Mouse (Mus musculus) left cerebral cortex, adult 18-20 months (tissue): ENCODE data around the gene Amh. TPM values are rescaled to one million over a fixed set of nuclear protein-coding genes. Genes with fewer than 3 reads are reported as not detected.
A peak's percentile ranks its signal among the peaks of the same experiment; 100 is the strongest.
"Not testable (repeated sequence)": the region's sequence is repeated elsewhere in the genome, so short reads cannot be mapped to it uniquely, and the experiment has no call there.

Experiments used
- DNase-seq, 2 experiments: peaks; one replicate each; pipeline ENCODE4 v3.0.0; 2021 to 2022; ENCODE audit warnings: low spot score in 2 of 2, mixed read lengths in 1 of 2
- total RNA-seq, 2 experiments: library from RNA; stranded (reverse); gene quantifications; 2 replicates each; pipeline ENCODE4 v1.2.3; 2021

Gene Amh
- total RNA-seq, 2 experiments from 2014 or later = 2.4 to 2.9 TPM

DNA sequence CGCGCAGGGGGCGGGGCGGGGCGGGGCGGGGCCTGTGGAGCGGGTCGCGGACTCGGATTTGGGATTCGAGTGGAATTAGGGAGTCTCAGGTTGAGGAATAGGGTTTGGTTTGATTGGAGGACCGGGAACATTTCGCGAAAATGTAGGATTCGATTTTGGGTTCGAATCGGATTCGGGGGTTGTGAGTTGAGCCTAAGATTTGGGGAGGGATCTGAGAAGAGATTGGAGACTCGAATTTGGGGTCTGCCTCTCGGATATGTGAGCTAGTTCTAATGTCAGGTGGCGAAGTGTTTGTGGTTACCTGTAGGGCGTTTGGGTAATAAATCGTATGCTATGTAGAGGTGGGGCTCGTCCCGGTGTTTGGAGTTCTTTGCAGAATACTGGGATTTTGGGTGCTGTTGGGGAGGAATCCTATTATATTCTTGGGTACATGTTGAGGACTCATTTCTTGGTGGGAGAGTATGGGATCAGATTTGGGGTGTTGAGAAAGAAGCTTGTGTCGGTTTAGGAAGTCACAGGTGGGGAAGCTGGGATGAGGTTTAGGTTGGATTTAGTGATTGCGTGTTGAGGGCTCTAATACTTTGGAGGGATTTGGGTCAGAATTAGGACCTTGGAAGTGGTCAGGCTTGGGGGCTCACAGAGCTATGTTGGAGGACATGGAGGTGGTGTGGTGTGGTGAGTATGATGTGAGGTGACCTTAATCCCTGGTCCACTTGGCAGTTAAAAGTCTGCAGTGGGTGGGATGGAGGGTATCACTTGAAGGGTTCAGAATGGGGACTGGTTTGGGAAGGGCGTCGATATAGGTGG, 22.2 kb downstream of the Amh start:
- no peak for DNase-seq

DNA sequence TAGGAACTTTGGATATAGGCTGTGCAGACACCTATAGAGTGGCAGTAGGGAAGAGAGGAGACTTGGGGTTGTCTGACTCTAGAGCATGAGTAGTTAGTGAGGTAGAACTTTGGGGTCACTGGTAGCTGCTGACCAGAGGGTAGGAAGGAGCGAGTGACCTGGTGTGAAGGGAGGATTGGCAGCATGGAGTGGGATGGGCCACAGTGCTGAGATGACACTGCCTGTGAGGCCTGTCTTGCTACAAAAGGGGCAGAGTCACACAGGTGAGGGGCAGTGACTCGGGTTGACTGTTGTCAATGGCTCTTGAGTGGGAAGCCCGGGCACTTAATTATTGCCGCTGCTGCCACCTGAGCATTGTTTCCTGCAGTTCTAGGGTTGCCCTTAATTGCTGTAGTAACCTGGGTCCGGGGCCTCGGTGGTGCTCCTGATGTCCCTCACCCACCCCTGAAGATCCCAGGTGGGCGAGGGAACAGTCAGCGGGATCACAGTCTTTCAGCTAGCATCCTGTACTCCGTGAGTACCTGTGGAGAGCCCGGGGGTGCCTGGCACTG, 22.9 kb downstream of the Amh start:
- DNase-seq = no peak

DNA sequence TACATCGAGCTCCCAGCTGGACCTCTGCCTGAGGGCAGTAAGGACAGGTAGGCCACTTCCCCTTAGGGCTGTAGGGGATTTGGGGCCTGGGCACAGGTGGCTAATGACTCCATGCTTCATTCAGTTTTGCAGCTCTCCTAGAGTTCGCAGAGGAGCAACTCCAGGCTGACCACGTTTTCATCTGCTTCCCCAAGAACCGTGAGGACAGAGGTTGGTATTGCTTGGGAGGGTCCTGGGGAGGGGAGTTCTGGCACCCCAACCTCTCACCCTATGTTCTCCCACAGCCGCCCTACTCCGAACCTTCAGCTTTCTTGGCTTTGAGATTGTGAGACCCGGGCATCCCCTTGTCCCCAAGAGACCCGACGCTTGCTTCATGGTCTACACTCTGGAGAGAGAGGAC, 23.5 kb downstream of the Amh start:
- not testable (repeated sequence) for DNase-seq

DNA sequence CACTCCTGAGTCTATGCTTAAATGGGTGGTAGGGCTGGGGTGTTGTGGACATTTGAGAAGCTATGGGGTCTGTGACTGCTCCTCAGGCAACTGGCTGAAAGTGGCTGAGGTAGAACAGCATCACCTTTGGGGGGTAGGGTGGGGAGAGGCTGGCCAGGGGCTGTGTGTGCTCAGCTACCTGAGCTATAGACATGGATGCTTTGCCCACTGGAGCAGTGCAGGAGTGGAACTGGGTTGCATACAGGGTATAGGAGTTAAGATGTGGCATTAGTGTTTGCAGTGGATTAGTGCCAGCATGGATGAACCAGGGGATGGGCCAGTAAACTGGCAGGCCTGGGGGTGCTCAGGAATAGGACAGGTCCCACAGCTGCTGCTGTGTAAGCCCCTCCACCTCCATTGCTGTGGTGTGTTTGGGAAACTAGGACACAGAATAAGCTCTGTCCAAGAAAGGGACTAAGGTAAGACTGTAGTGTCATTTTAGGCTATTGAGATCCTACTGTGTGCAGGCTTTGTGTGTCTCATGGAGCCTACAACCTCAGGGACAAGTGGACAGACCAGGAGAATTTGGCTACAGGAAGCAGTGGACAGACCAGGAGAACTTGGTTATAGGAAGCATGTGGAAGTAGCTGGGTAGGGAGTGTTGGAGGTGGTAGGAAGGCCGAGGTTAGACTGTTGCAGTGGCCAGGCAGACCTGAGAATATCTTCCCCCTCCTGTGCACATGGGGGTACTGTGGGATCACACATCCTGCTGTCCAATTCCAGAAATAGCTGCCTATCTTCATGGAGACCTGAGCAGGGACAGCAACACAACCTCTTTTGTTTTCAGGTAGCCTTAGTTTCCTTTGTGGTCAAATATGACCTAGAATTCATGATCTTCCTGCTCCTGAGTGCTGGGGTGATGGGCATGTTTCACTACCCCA, 24.6 kb downstream of the Amh start:
- DNase-seq = no peak

DNA sequence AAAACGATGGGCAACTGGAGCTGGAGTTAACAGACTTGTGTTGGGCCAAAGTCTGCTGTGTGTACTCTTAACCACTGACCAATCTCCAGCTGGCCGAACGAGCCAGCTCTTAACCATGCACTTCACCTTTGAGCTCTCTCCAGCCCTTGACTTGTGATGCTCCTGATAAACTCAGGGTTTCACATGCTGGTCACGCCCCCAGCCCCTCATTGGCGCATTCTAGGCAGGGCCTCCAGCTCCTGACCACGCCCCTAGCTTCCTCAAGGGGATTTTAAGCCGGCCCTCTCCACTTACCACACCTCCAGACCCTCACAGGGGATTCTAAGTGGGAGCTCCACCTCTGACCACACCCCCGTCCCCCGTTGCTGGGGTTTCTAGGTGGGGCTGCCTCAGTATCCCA, 26.1 kb downstream of the Amh start:
- DNase-seq = no peak

DNA sequence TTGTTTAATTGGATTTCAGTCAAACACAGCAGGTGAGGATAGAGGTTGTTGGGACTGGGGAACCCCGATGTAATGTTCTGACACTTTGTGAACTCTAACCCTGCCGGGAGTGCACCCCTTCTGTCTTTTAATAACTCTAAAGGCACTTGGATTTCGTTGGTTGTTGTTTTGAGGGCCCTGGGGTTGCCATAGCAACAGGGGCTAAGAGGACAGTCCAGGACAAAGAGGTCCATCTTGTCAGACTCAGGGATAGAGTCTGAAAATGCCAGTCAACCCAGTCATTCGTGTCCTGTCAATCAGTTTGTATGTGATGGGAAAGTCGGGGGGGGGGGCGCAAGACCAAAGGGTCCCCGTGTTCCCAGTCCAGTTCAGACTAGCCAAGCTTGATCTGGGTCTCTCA, 27.8 kb downstream of the Amh start:
- no peak for DNase-seq

DNA sequence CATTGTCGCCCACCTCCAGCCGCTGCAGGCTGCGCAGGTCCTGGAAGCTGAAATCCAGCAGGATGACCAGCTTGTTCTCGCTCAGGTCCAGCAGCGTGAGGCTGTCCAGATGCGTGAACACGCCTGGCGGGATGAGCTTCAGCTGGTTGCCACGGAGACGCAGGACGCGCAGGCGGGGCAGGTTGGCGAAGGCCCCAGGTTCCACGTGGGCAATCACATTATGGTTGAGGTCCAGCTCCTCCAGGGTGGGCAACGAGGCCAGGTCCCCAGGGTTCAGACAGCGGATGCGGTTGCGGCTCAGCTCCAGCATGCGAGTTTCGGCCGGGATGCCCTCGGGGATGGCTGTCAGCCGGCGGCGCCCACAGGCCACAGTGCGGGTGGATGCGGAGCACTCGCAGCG, 30.6 kb downstream of the Amh start:
- DNase-seq = no peak

DNA sequence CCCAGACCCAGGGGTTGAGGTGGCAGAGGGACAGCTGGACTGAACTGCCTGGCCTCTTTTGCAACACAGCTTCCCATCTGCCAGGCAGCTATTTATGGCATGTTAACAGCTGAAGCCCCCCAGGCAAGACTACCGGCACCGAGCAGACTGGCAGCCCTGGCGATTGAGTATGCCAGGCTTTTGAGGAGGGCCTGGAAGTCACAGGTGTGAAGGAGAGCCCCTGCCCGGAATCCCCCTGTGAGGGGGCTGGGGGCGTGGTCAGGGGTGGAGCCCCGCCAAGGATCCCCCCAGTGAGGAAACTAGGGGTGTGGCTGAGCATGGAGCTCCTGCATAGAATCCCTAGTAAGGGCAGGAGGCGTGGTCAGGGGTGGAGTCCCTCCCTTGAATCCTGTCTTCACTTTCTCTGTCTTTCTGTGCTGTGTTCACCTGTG, 31.9 kb downstream of the Amh start:
- no peak for DNase-seq

DNA sequence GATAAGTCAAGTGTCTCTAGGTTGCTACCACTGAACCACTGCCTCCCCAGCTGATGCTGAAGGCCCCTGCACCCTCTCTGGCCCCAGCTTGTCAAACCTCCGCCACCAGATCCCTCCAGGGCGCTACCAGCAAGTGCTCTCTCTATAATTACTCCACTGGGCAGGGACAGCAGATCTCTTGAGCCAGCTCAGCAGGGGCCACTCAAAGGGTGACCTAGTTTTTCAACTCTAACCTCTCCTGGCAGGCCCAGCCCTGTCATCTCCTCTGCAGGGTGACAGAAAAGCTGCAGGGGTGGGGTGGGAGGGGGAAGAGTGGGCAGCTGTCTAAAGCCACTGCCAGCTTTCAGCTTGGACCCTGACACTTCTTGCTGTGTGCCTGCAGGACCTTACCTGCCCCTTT, 32.8 kb downstream of the Amh start:
- DNase-seq = no peak

DNA sequence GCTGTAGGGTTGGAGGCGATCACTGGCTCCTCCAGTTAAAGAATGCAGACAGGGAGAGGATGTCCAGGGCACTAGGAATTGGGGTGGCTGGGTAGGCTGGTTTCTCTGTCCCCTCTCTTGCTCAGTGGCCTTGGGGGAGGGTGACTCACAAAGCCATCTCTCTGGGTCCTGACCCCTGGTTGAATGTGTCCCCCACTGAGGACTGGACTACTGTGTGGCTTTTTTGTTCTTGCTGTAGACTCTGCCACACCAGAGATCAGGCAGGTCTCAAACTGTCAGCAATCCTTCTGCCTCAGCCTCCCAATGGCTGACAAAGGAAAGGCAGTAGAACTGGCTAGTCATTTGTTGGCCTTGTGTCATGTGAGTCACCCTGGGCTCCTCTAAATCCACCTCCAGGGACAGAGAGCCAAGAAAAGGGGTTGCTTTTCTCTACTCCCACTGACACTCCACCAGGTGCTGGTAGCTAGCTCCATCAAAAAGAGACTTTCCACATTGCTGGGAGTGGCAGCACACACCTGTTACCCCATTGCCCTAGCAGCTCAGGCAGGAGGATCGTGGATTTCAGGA, 33.4 kb downstream of the Amh start:
- DNase-seq = no peak

DNA sequence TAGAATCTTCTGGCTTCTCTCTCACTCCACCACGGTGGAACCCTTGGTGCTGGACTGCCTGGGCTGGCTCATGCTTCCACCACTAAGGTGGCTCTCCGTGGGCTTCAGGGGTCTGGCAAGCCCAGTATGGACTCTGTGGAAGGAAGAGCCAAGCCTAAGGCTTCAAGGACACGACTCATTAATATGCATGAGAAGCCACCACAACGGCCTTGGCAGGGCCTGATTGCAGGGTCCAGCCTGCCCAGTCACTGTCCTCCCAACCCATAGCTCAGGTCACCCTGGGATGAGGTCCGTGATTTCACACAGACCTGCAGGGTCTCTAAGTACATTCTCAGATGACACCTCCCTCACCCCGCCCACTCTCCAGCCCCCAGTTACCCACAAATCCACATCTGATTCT, 34.8 kb downstream of the Amh start:
- DNase-seq = no peak

DNA sequence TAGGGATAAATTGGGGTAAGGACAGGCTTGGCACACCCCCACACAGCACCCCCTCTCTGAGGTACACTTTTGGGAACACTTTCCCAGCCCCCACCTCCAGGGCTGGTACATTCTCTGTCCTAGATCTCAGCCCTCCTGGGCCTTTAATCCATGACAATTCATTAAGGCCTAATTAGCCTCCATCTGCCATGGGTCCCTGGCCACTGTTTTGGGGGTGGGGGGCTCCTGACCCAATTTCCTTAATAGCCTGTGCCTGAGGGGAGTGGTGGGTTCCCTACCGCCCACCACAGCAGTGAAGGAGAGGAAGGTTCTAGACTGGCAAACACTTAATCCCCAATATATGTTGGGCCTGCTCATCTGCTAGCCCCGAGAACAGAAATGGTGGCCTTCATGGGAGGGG, 36.6 kb downstream of the Amh start:
- DNase-seq = no peak

DNA sequence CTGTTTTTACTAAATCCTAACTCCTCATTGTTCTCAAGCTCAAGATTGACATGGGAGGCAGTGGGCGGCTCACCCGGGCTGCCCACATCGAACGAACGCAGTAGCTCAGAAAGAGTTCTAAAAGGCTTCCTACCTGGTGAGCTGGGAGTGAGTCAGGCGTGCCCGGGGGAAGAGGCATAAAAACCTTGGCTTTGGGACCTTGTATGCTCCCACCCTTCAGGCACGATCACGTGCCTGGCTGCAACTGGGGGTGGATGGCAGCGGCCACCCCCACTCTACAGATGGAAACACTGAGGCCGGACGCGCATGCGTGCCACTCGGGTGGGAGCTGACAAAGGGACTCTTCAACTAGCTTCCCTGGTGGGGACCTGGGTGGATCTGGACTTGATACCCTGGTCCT, 37.3 kb downstream of the Amh start:
- DNase-seq = peak; percentile 55 to 63

DNA sequence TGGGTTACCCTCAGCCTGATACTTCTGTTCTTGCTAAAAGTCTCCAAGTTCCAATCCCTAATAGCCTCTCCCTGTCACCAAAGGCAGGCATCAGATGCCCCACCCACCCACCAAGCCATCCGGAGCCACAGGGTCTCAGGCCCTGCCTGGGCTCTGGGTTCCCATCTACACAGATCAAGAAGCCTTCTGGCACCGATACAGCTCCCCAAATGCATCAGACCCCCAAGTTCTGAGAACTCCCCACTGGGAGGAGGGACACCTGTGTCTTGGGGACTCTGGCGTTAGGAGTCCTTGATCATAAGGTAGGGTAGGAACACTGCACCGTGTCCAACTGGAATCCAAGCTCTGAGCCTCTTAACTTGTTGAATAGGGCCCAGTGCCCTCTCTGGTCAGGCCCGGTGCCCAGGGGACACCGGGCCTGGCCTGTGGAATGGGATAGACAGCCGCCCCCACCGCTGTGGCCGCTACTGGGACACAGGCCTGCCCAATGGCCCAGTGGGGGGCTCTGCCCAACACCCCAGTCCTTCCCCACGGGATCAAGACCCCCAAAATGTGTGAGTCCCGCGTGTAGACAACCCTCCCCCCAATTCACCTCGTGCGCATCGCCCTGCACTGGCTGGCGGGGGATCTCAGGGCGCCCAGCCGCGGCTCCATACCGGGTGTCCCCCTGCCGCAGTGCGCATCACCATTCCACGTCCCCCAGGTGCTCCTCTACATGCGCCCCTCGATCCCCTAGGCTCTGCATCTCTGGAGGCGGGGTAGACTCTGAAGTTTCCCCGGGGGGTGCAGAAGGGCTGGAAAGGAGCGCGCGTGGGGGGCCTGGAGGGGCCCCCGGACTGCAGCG, 38.3 kb downstream of the Amh start:
- no peak for DNase-seq

DNA sequence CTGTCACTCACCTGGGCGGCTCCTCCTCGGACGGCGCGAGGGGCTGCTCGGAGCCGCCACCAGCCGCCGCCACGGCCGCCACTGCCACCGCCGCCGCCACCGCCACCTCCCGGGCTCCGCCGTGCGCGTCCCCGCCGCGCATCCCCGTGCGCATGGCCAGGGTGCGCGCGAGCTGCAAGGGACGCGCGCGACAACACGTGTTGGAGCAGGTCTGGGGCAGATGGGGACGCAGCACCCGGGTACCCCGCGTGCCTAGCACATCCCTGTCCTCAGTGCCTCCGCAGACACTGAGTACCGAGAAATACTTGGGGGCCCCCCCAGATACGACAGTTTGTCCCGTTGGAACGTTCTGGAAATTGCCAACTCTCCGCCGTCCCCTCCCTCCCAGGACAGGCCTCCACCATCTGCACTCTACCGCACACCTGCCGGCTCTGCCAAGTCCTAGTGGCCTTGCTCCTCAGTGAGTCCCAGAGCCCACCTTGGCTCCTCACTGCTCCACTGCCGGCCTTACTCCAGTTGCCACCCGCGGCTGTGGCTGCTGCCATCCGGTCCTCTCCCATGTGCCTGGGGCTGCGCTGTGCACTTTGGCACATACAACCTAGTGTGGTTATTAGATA, 39.0 kb downstream of the Amh start, which contains the start of gene Lingo3:
Gene Lingo3 (minus strand): TSS at position 109 of the 617 bp plus-strand sequence.
- peak; percentile 56 to 72 for DNase-seq

DNA sequence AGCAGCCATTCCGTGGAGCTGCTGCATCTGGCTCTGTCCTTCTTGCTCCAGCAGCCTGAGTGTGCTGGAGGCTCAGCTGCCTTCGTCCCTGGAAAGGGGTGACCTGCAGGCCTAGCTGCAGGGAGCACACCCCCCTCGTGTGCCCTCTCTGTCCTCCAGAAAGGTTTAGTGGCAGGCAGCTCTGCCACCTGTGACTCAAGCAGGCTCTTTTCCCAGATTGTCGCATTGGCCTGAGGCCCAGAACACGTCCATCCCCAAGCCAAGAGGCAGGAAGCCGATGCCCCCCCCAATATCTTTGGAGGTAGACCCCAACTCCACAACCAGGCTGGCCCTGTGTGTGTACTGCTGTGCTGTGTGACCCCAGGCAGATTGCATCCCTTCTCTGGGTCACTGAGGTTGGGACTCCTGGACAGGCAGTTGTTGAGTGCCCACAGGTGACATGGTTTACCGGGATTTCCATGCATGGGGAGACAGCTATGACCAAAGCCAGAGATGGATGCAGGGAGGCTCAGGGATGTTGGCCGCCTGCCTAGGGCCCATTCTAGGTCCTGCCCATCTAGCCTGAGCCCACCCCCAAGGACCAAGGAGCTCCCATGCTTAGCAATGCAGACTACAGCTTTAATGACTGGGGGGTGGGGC, 40.1 kb downstream of the Amh start:
- no peak for DNase-seq

DNA sequence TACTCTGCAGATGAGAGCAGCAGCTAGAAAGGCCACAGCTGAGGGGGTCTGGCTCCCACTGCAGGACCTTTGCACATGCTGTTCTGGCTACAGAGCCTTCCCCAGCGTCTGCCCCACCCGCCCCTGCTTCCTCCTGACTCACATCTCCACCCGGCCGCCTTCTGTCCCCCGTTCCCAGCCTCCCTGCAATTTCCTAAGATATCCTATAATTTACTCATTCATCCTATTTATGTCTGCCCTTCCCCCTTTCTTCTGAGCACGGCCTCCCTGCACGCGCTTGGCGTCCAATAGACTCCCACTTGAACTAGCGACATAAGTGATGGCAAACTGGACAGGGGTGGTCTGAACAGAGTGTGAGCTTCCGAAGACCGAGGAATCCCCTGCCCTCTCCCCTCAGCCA, 40.7 kb downstream of the Amh start:
- peak; percentile 56 to 75 for DNase-seq

DNA sequence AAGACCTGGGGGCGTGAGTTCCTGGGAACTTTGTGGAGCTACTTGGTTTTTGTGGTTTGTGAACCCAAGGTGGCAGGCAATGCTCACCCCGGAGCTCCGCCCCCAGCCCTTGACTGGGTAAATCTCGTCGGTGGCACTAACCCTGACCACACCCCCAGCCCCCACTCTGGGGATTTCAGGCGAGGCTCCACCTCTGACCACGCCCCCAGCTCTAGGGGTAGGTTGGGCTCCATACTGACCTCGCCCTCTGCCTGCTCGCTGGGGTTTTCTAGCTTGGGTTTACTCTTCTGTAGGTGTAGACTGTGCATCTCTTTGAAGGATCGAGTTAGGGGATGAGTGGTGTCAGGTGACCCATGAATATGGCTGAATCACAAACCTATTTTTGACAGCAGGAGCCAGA, 43.5 kb downstream of the Amh start:
- DNase-seq = no peak

DNA sequence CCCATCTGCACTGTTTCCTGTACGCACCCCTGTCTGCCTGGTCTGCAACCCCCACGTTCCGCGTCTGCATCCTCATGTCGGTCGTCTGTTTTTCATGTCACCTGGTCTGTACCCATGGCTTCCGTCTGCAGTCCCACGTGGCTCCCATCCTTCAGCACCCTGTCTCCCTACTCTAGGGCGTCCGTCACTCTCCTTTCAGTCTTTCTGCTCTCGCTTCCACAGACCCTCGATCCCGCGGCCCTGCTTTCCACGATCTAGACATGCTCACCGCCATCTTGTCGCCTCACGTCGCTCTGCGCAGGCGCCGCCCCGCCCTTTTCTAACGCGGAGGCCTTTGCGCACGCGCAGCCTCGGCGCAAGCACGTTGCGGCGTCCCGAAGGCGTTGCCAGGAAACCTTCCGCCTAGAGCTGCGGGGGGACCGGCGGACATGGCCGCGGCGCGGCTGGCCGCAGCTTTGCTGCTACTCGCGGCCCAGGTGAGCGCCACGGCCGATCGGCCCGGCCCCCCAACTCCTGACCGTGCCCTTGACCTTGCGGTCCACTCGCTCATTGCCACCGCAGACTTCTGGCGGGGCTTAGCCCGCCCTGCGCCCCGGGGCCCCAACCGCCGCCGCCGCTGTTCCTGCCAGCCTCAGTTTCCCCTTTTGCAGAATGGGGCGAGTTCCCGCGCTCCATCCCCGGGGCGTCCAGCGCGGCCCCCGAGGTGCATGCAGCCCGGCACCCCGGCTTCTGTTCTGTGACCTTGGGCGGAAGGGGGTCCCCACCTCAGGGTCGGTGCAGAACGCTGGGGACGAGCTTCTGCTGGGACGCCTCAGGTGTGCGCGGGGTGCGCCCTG, 50.1 kb downstream of the Amh start, which contains the start of the genes Lsm7 and Sppl2b:
Gene Lsm7 (minus strand): TSS at position 297 of the 836 bp plus-strand sequence.
Gene Sppl2b (plus strand): TSS at position 363 of the 836 bp plus-strand sequence.
- DNase-seq = peak; percentile 96 to 97
